Mouse (Mus musculus) left cerebral cortex, postnatal 14 days (tissue): ENCODE measurements around the gene Dync1h1. TPM values are rescaled to one million over a fixed set of nuclear protein-coding genes. Genes with fewer than 3 reads are reported as not detected.

Source experiments
- DNase-seq, 2 experiments: peaks; one replicate each; pipeline ENCODE4 v3.0.0; 2021 to 2022; ENCODE audit warnings: low spot score in 2 of 2, mixed read lengths in 1 of 2
- intact Hi-C: fragments of 180-260 bp; cut with DNase I; formaldehyde crosslinking; loops from one replicate; pipeline ENCODE4 v1.15.1; 2025
- total RNA-seq, 2 experiments: library from RNA; stranded (reverse); gene quantifications; 2 replicates each; pipeline ENCODE4 v1.2.3; 2021

The Dync1h1 gene
- total RNA-seq, 2 experiments from 2014 or later, result 318 to 323 TPM

GRCm38 (mm10) chr12:110600225-110600991 lies 844 bp upstream of the Dync1h1 start:
- intact Hi-C loops, result loop anchor here (5.0 kb wide), 2 partner anchors 97 to 242 kb away; partner anchors contain the start of gene Mok
- DNase-seq, result peak in 1 of 2 experiments; percentile 53

DNA sequence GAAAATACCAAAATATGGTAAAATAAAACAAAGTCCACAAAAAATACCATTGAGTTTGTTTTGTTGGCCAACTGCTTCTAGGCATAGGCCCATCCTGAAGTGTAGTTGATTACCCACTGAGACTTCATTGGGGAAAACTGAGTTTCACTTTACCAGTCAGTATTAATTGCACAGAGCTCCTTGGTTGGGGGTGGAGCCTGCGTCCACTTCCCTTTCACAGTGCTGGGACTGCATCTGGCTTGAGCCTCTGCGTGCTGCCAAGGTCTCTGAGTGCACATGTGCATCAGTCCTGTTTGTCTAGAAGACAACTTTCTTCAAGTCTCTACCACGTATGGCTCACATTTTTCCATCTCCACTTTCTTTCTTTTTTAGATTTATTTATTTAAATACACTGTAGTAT lies 4.9 kb downstream of the Dync1h1 start:
- DNase-seq, result no peak
- intact Hi-C loops, result no loop called here

DNA sequence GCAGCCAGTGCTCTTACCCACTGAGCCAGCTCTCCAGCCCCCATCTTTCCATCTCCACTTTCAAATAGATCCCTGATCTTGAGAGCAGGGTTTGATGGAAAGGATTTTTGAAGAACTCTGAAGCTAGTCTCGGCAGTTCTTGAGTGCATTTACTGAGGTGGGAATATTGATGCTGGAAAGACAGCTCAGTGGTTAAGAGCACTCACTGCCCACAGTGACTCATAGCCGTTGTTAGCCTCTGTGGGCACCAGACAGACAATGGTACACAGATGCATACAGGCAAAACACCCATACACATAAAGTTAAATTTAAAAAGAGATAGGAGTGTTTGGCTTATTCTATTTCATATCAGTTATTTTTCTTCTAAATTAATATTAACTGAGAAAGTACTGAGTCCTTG lies 5.4 kb downstream of the Dync1h1 start:
- intact Hi-C loops, result no loop called here
- no peak for DNase-seq

GRCm38 (mm10) chr12:110608460-110609152 lies 7.4 kb downstream of the Dync1h1 start:
- intact Hi-C loops, result no loop called here
- peak; percentile 34 to 73 for DNase-seq

DNA sequence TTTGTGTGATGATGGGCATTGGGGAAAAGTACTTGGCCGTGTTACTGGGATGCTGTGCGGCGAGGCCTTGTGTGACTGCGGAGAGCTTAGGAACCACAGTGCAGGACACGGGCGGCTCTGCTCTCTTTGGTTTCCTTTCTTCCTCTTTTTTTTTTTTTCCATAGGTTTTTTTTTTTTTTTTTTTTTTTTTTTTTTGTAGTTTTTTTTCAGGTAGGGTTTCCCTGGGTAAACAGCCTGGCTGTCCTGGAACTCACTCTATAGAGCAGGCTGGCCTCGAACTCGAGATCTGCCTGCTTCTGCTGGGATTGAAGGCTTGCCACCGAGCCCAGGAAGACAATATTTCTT lies 7.9 kb downstream of the Dync1h1 start:
- intact Hi-C loops, result no loop called here
- no peak for DNase-seq

DNA sequence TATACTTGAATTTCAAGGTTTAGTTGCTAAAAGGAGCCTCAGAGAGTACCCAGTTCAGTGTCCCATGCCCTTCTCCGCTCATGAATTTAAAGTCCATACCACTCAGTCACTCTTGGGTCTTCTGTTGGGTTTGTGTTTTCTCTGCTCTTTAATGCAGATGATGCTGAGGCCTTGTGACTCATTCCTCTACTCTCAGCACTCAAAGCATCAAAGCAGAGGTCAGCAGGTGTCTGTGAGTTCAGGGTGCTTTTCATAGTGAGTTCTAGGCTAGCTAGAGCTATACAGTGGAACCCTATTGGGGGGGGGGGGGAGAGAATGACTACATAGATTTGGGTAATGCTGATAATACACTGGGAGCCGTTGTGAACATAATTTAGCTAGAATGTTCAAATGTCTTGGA lies 9.5 kb downstream of the Dync1h1 start:
- DNase-seq, result no peak
- intact Hi-C loops, result no loop called here

DNA sequence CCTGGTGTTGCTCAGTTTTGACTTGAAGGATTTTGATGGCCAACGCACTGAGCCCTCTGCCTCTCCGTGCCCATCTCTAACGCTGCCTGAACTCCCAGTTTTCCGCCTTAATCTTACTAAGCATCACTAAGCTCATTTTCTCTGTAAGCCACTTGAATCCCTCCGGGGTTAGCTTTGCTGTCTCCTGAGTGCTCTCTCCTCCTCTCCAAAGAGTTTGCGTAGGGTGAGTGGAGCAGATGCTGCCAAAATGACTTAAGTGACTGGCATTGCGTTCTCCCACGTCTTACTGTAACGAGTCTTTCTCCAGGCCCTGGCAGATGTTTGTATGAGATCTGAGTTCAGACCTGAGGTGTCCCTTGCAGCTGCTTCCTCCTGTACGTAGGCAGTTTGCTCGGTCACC lies 28.8 kb downstream of the Dync1h1 start:
- intact Hi-C loops, result loop anchor here (5.0 kb wide), 1 partner anchor 37 kb away; no protein-coding TSS in a partner anchor
- DNase-seq, result no peak

DNA sequence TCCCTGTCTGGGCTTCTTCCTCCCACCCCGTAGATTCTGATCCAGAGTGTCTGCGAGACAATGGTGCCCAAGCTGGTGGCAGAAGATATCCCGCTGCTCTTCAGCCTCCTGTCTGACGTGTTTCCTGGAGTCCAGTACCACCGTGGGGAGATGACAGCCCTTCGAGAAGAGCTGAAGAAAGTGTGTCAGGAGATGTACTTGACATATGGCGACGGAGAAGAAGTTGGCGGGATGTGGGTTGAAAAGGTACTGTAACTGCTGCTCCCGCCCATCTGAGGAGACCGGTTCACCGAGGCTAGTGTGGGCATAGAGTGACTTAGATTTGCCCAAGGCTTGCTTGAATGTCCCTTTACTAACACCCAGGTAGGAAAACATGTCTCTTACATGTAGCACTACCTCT lies 35.0 kb downstream of the Dync1h1 start:
- peak in 1 of 2 experiments; percentile 15 for DNase-seq
- intact Hi-C loops, result no loop called here

GRCm38 (mm10) chr12:110637507-110638114 lies 36.4 kb downstream of the Dync1h1 start:
- no peak for DNase-seq
- intact Hi-C loops, result no loop called here

DNA sequence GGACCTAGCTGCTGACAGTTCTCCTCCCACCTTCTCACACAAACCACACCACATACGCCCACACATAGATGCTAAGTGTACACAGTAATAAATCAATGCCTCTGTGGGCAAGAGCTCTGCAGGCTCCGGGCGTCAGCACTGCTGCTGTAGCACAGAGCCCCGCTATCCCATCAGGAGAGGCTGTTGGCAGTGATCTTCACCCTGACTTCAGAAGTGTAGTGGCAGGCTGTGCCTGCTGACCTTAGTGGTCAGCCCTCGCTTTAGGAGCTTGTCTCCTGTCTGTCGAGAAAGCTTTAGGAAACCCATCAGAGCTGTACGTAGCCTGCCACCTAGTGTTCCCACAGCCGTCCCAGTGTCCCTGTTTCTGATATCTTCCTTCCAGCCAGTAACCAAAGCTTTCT lies 49.0 kb downstream of the Dync1h1 start:
- peak in 1 of 2 experiments; percentile 25 for DNase-seq
- intact Hi-C loops, result no loop called here

- intact Hi-C loops, result no loop called here
- no peak for DNase-seq
Observed at GRCm38 (mm10) chr12:110651464-110651863, 50.2 kb downstream of the Dync1h1 start.

DNA sequence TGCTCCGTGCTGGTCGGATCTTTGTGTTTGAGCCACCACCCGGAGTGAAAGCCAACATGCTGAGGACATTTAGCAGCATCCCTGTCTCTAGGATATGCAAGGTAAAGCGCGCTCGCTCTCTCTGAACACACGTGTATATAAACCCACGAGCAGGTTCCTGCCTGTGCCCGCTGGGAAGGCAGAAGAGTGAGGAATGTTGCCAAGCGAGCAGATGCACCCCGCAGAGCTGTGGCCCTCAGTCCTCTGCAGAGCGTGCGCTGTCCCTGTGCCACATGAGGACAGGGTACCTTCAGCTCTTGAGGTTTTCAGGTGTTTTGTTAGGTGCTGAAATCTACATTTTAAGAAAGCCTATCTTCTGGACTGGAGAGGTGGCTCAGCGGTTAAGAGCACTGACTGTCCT lies 60.5 kb downstream of the Dync1h1 start:
- intact Hi-C loops, result no loop called here
- no peak for DNase-seq

- peak in 1 of 2 experiments; percentile 44 for DNase-seq
- intact Hi-C loops, result loop anchor here (5.0 kb wide), 2 partner anchors 35 to 175 kb away; partner anchors contain the start of gene Mok
Observed at GRCm38 (mm10) chr12:110667466-110668077, 66.3 kb downstream of the Dync1h1 start.

GRCm38 (mm10) chr12:110674243-110674642 lies 73.0 kb downstream of the Dync1h1 start:
- peak in 1 of 2 experiments; percentile 55 for DNase-seq
- intact Hi-C loops, result no loop called here

DNA sequence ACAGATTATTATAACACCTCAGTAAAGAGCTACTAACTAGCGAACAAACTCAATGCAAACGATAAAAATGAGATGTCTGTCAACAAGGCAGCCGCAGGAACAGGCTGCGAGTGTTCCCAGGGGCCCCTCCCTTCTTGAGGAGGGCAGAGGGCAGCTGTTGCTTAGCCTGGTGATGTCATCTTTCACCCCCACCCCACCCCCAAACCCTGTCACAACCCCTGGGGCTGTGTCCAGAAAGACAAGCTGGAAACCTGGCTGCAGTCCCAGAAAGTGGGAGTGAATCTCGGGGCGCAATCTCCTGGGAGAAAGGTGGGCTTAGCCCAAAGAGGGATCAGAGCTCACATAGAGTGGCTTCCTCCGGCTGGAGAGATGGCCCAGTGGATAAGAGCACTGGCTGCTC lies 79.9 kb downstream of the Dync1h1 start:
- intact Hi-C loops, result no loop called here
- DNase-seq, result no peak

GRCm38 (mm10) chr12:110681878-110682277 lies 80.6 kb downstream of the Dync1h1 start:
- intact Hi-C loops, result no loop called here
- DNase-seq, result no peak

- intact Hi-C loops, result no loop called here
Observed at GRCm38 (mm10) chr12:110682561-110683299, 81.5 kb downstream of the Dync1h1 start, which contains the start of gene 1700001K19Rik. 1700001K19Rik (minus strand) TSS chr12:110682619.

DNA sequence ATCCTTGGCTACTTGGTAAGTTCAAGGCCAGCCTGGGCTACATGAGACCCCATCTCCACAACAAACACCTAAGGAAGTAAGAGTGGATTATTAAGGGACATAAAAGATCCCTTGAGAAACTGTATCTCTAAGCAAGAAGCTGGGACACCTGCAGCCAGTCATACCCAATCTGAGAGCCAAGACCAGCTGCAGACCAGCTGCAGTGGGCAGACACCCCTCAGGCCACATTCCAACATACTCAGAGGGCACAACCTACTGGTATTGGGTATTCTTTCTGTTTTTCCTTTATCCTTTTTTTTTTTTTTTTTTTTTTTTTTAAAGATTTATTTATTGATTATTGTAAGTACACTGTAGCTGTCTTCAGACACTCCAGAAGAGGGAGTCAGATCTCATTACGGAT lies 82.3 kb downstream of the Dync1h1 start:
- DNase-seq, result no peak
- intact Hi-C loops, result no loop called here

More at GRCm38 (mm10) chr12:110682561-110683299, 81.5 kb downstream of the Dync1h1 start, which contains the start of gene 1700001K19Rik:
- DNase-seq, result no peak
